Mouse (Mus musculus) lung, embryonic 16.5 days (tissue): ENCODE measurements at regions not wholly inside any gene's neighbourhood (a gene's known extent, or its start where the extent isn't known, plus 50 kb on each side); places are given as distances from the start of the nearest gene placed in this dataset.

Experiments
- ATAC-seq: fragments of 200-750 bp; cut with Nextera tagmentation; 2 replicates; pipeline ENCODE4 v1.8.0; 2017; ENCODE audit warnings: low read depth, mild to moderate bottlenecking, moderate library complexity
- H3K27ac ChIP-seq: fragments of 300-500 bp; sonication (generic); 2 replicates; pipeline ENCODE4 v1.5.1; 2014; ENCODE audit warnings: mild to moderate bottlenecking, control low read depth, low read length
- H3K27me3 ChIP-seq: fragments of 300-500 bp; sonication (generic); 2 replicates; pipeline ENCODE4 v1.6.1; 2014; ENCODE audit warnings: low read depth, low read length, mixed read lengths; ENCODE audit not compliant: control insufficient read depth, insufficient read depth
- H3K36me3 ChIP-seq: fragments of 300-500 bp; sonication (generic); 2 replicates; pipeline ENCODE4 v1.6.1; 2014; ENCODE audit warnings: low read length; ENCODE audit not compliant: control insufficient read depth, insufficient read depth
- H3K4me1 ChIP-seq: fragments of 300-500 bp; sonication (generic); replicated peaks from 2 replicates; pipeline ENCODE4 v1.6.1; 2014; ENCODE audit warnings: low read length, mixed read lengths; ENCODE audit not compliant: control insufficient read depth, insufficient read depth
- H3K4me2 ChIP-seq: fragments of 300-500 bp; sonication (generic); 2 replicates; pipeline ENCODE4 v1.6.1; 2014; ENCODE audit warnings: low read depth, low read length, control low read depth
- H3K4me3 ChIP-seq: fragments of 300-500 bp; sonication (generic); 2 replicates; pipeline ENCODE4 v1.5.1; 2014; ENCODE audit warnings: mild to moderate bottlenecking, low read length, control low read depth
- H3K9ac ChIP-seq: fragments of 300-500 bp; sonication (generic); 2 replicates; pipeline ENCODE4 v1.6.1; 2014; ENCODE audit warnings: low read length, control low read depth
- H3K9me3 ChIP-seq: fragments of 300-500 bp; sonication (generic); 2 replicates; pipeline ENCODE4 v1.6.1; 2016; ENCODE audit warnings: low read length; ENCODE audit not compliant: control insufficient read depth
- WGBS: fragments of 180-500 bp; shearing (Covaris S2); extraction: QIAGEN DNeasy Blood & Tissue Kit; methylation state at CpG from one replicate; pipeline ENCODE4 v1.1.7; 2014; 5-methylcytosine and 5-hydroxymethylcytosine counted together

DNA sequence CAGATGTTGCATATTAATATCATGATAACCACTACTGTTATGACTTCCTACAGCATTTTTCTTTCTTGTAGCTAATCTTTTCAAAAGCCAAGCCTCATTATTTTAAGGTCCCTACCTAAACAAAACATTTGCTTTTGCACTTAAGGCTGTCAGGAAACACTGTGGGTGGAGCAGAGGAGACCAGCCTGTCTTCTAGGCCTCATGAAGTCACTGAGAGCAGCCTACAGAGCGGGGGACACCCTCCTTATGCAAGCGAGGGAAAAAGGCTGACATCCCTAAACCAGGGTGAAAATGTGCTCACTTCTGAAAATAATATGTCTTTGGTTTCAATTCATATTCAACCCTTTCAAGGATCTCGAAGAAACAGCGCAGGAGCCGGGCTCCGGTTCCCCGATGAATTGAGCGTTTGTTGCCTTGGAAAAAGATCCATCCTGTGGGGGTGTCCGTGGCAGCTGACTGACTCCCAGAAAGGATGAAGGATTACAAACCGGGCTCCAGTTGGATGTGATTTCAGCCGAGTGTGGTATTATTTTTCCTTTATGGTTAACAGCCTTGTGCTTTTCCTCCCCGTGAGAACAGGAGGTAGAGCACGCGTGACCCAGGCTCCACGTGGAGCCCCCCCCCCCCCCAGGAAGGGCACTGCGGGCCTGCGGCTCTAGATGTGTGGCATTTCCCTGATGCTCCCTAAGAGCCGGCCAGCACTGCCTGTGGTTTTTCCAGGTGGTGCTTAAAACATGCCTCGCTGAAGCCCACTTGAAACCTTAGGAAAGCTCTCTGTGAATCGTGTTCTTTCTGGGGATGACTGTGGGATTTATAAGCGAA, 292.5 kb downstream of the Tgfb2 start:
- peak; percentile 39; the same call in 1 of the 2 replicates for ATAC-seq
- Histone ChIP-seq H3K27ac (peak overlapping the region; percentile 72), H3K4me1 (peaks cover 33% of the 10 kb centered on the region), H3K4me3 (no peak overlapping the region), H3K4me2 (no peak overlapping the region), H3K9ac (0 out of 2 replicates have a peak overlapping the region, but pooled peaks have one; percentile 26), H3K9me3 (no peaks in the 10 kb centered on the region), H3K27me3 (no peaks in the 10 kb centered on the region), H3K36me3 (no peaks in the 10 kb centered on the region)
- WGBS, result 36% methylated on average over 19 of the region's 21 CpGs

DNA sequence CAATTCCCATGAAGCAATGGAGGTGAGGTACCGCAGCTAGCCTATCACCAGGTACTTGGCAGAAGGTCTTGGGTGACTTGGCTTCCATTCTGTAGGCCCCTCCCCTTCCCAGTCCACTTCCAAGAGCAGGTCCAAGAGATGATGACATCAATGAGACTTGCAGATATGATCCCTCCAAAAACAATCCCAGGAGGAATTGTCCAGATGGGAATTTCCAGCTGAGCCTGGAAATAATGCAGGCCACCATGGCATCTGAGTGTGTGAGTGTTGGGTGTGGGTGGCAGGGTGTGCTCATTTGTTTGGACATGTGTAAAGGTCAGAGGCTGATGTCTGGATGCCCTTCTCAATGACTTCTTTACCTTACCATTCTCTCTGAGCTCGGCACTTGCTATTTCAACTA, 293.5 kb downstream of the Tgfb2 start:
- Histone ChIP-seq H3K27ac (no peak overlapping the region), H3K36me3 (no peaks in the 10 kb centered on the region), H3K27me3 (no peaks in the 10 kb centered on the region), H3K9ac (no peak overlapping the region), H3K4me1 (peaks cover 33% of the 10 kb centered on the region), H3K9me3 (no peaks in the 10 kb centered on the region), H3K4me2 (no peak overlapping the region), H3K4me3 (no peak overlapping the region)
- WGBS, result 76% methylated on average over 2 of the region's 2 CpGs
- no peak for ATAC-seq

DNA sequence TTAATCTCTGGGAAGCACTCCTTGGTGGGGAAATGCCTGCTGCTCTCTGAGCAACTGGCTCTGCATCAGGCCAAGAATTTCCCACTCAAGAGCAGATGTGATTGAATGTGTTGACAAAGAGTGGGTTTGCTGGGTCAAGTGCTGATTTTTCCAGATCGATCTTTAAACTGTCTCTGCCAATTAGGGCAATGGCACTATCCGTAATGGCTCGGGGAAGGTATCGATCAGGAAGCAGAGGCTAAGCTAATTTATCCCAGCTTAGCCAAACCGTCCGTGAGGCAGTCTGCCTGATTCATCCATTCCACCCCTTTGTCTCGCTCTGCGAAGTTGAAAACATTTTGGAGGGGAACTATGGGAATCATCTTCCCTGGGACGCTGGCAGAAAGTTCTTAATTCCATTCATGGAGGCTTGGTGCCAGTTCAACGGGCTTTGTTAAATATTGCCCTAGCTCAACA, 291.9 kb upstream of the Lyplal1 start:
- ATAC-seq, result no peak
- H3K9me3 ChIP-seq, result no peaks in the 10 kb centered on the region
- H3K36me3 ChIP-seq, result no peaks in the 10 kb centered on the region
- no peak overlapping the region for H3K4me3 ChIP-seq
- no peak overlapping the region for H3K27ac ChIP-seq
- peaks cover 28% of the 10 kb centered on the region for H3K4me1 ChIP-seq
- no peaks in the 10 kb centered on the region for H3K27me3 ChIP-seq
- 49% methylated on average over 10 of the region's 10 CpGs for WGBS
- peak overlapping the region; percentile 33 for H3K4me2 ChIP-seq
- H3K9ac ChIP-seq, result 0 out of 2 replicates have a peak overlapping the region, but pooled peaks have one; percentile 1

DNA sequence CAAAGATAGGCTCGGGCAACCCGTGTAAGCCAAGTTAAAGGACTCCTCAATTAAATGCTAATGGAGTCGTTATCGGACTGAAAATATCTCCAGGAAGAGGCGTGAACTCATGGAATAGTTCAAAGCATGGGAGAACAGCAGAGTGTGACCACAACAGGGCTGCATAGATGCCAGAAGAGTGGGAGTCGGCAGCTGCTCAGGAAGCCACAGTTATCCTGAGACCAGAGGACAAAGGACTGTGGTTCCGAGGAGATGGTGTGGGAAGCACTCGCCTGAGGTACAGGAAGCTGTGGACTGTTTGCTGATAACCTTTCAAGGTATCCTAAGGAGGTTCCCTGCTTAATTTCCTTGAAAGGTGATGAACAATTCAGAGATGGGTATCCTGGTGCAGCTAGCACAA, 290.5 kb upstream of the Lyplal1 start:
- Histone ChIP-seq H3K9me3 (no peaks in the 10 kb centered on the region), H3K36me3 (no peaks in the 10 kb centered on the region), H3K27ac (no peak overlapping the region), H3K9ac (no peak overlapping the region), H3K4me3 (no peak overlapping the region), H3K4me1 (peaks cover 18% of the 10 kb centered on the region), H3K4me2 (no peak overlapping the region), H3K27me3 (no peaks in the 10 kb centered on the region)
- 69% methylated on average over 8 of the region's 8 CpGs for WGBS
- peak; percentile 36; the same call in 1 of the 2 replicates for ATAC-seq

DNA sequence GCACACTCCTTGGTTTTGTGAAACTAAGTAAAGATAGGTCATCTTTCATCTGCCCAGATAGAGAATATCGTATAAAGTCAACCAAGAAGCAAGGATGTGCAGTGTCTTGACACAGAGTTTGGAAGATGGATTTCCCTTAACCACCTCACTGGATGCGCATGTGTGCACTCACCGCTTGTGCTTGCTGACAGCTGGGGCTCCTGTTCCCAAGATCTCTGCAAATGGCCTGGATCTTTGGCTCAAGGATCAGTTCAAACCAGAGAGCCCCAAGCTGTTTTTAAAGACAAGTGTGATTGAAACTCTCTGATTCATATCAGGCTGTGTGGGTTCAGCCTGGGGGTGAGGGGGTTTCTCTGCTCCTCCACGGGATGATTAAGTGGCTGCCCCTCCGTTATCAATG, 288.6 kb upstream of the Lyplal1 start:
- Histone ChIP-seq H3K36me3 (no peaks in the 10 kb centered on the region), H3K4me1 (peaks cover 18% of the 10 kb centered on the region), H3K27ac (no peak overlapping the region), H3K9me3 (no peaks in the 10 kb centered on the region), H3K9ac (no peak overlapping the region), H3K4me3 (no peak overlapping the region), H3K4me2 (no peak overlapping the region), H3K27me3 (no peaks in the 10 kb centered on the region)
- ATAC-seq, result no peak
- WGBS, result 55% methylated on average over 5 of the region's 5 CpGs

DNA sequence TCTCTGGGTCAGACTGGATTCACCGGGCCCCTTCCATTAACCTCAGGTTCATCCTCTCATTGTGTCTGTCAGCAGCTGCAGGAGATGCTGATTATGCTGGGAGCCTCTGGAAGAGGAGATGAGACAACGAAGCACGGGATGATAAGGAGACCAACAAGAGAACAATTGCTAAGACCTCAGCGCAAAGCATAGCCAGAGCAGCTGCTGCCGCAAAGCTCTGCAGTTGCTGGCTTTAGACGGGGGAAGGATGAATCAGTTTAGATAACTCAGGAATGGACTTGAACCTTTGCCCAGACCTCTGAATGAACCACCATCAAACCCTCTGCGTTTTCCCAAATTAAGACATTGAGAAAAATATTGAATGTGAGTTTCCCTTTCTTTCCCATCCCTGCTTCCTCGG, 282.7 kb upstream of the Lyplal1 start:
- peak; percentile 68 for ATAC-seq
- Histone ChIP-seq H3K27me3 (no peaks in the 10 kb centered on the region), H3K4me3 (no peak overlapping the region), H3K36me3 (no peaks in the 10 kb centered on the region), H3K4me1 (peaks cover 11% of the 10 kb centered on the region), H3K4me2 (no peak overlapping the region), H3K9ac (no peak overlapping the region), H3K9me3 (0 out of 2 replicates have a peak, but pooled peaks cover 3% of the 10 kb centered on the region), H3K27ac (peak overlapping the region; percentile 34)
- WGBS, result 16% methylated on average over 8 of the region's 8 CpGs

DNA sequence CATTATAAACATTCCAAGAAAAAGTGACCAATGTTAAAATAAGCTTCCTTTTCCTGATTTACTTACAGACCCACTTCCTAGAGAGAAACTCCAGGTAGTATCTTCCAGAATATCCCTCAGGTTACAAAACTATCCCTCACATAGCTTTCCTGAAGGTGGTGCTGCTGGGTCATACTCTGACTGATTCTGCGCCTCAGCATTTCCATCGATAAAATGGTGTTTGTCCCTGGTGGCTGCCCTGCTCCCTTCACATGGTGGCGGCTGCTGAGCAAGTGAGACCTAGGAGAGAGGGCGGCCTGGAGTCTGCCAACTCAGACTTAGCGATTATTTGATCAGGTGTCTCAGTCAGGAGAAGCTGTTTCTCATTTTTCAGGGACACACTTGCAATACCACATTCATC, 275.9 kb upstream of the Lyplal1 start:
- Histone ChIP-seq H3K4me2 (no peak overlapping the region), H3K27me3 (no peaks in the 10 kb centered on the region), H3K27ac (no peak overlapping the region), H3K9me3 (0 out of 2 replicates have a peak, but pooled peaks cover 3% of the 10 kb centered on the region), H3K36me3 (no peaks in the 10 kb centered on the region), H3K9ac (no peak overlapping the region), H3K4me1 (no peaks in the 10 kb centered on the region), H3K4me3 (no peak overlapping the region)
- no peak for ATAC-seq
- WGBS, result 48% methylated on average over 5 of the region's 5 CpGs

DNA sequence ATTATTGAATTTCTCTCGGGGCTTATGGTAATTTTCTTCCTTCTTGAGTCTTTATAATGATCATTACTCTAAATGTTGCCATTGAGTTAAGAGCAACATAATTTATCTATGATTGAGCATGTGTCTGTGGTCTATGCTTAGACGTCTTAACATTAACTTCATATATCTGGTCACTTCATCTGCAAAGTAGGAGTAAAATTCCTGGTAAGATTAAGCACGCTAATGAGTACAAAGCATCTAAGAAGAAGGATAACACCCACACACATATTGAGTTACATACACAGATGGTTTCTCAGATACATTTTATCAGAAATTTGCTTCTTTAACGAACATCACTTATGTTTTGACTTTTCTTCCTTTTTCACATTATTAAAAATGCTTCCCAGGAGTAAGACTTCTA, 267.3 kb upstream of the Lyplal1 start:
- WGBS, result 64% methylated on average over 4 of the region's 4 CpGs
- Histone ChIP-seq H3K4me2 (no peak overlapping the region), H3K36me3 (no peaks in the 10 kb centered on the region), H3K4me3 (no peak overlapping the region), H3K27ac (no peak overlapping the region), H3K9ac (no peak overlapping the region), H3K4me1 (no peaks in the 10 kb centered on the region), H3K27me3 (no peaks in the 10 kb centered on the region), H3K9me3 (no peaks in the 10 kb centered on the region)
- no peak for ATAC-seq

DNA sequence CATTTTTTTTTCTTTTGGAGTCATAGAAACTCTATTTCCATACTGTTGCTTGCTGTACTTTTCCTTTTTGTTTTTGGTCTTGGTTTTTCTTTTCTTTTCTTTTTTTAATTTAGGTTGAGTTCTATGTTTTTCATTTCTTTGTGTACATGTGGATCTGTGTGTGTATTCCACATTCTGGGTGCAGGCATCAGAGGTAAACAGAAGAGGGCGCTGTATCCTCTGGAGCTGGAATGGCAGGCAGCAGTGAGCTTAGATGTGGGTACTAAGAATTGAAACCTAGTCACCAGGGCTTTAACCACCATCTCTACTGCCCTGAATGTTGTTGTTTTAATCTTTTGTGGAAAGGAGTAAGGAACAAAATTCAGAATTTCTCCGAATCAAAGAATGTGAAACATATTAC, 266.3 kb upstream of the Lyplal1 start:
- Histone ChIP-seq H3K27me3 (no peaks in the 10 kb centered on the region), H3K9ac (no peak overlapping the region), H3K4me3 (no peak overlapping the region), H3K9me3 (peaks cover 3% of the 10 kb centered on the region; the same call in 1 of the 2 replicates), H3K27ac (no peak overlapping the region), H3K4me1 (no peaks in the 10 kb centered on the region), H3K36me3 (no peaks in the 10 kb centered on the region), H3K4me2 (no peak overlapping the region)
- ATAC-seq, result no peak
- 70% methylated on average over 2 of the region's 2 CpGs for WGBS
